Mouse (Mus musculus): ENCODE measurements around the gene Stk32c.

GRCm38 (mm10) chr7:139211761-139212160 is 1.3 kb downstream of the Stk32c start:
- no peak for TF ChIP-seq POLR2A (IDR thresholded peaks at IDR 0.05; ENCODE audit: low read depth, low read length)
- no peak for TF ChIP-seq CTCF (conservative IDR thresholded peaks at IDR 0.05; ENCODE audit: insufficient read depth, insufficient read length, low read depth, low read length)
